Mouse (Mus musculus): ENCODE measurements at regions not wholly inside any gene's neighbourhood (a gene's known extent, or its start where the extent isn't known, plus 50 kb on each side); places are given as distances from the start of the nearest gene placed in this dataset.

DNA sequence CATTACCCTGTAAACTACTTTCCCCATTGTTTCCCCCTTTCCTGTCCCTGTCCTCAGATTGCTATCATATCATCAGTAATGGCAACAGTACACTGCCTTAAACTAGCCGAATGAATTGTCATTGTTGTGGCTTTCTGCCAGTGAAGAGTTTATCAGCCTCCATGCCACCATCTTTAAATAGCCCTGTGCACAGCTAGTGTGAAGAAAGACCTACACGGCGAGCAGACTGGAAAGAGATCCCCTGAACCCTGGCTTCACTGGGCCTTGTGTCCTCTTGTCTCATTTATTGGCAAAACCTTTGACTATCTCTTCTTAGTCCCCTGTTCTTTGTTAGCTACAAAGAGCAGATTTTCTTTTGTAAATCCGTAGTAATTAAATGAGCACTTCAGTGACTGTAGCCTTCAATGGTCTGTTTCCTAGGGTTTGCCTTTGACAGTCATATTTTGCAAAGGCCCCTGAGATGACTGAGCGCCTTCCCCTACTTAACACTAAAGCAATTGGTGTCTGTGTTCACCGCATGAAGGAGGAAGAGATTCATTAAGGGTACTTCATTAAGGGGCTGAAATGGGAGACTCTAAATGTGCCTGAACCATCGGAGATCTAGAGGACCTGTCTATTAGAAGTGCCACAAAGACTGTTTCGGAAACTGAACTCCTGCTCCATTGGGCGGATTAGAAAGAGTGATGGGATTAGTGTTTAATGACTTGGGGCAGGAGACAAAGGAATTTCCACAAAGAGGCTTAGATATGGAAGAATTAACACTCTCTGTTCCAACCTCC is 74.4 kb upstream of the Meis1 start:
- TF ChIP-seq POLR2A (IDR thresholded peaks at IDR 0.05; ENCODE audit: low read depth, low read length) = no peak
- TF ChIP-seq CTCF (conservative IDR thresholded peaks at IDR 0.05; ENCODE audit: insufficient read depth, insufficient read length, low read depth, low read length) = no peak

All from kidney, adult 2 months (tissue).